Mouse (Mus musculus): ENCODE results near the gene Rhot2.

DNA sequence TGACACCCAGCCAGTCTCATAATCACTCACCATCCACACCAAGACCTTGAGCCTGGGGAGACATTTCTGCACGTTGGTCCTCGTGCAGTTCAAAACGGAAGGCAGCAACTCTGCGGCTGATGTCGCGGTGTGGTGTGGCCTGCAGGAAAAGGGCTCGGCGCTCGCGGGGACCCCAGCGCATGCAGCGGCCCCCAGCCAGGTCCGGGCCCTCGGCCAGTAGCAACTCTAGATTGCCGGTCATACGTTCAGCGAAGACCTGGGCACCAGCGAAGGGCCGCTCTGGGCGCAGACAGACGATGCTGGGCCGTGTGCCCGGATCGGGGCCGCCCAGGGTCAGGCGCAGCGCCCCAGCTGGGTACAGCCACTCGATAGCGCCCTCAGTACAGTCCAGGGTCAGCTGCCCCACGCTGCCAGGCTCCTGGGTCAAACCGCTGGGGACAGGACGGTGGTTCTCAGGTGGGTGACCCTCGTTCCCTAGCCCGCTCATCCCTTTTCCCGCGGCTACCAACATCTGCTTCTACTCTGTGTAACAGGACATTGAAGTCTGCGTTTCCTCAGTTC, 48.4 kb downstream of the Rhot2 start:
- TF ChIP-seq CHD2 (IDR thresholded peaks at IDR 0.05; ENCODE audit: low read depth, low read length), result no peak
- TF ChIP-seq MAFK (IDR thresholded peaks at IDR 0.05; ENCODE audit: insufficient read depth, low read depth, low read length), result no peak

All from ES-E14 (cell line).